Mouse (Mus musculus) urinary bladder, adult 18-20 months (tissue): Measurements from ENCODE around the gene Ank2.
"Not testable (repeated sequence)": the region's sequence is repeated elsewhere in the genome, so short reads cannot be mapped to it uniquely, and the experiment has no call there.

Experiments used
- DNase-seq, 2 experiments: peaks; one replicate each; pipeline ENCODE4 v3.0.0; 2022; ENCODE audit warnings: low spot score in 2 of 2, mixed read lengths in 2 of 2

The Ank2 gene

DNA sequence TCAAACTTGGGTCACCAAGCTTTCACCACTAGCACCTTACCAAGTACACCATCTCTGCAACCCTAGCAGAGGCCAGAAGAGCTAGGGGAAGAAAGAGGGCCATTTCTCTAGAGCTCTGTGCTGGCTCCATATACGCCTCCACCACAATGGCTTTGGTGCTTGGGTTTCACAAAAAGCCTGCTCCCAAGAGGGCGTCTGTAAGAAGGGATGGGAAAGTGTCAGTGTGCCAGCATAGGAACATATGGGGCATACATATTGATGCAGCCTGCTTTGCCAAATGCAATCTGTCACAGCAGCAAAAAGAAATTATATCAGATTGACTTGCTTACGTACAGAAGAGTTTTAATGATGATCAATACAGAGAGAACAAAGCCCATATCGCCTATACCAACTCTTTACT is 82.2 kb downstream of the Ank2 start:
- DNase-seq, result no peak

DNA sequence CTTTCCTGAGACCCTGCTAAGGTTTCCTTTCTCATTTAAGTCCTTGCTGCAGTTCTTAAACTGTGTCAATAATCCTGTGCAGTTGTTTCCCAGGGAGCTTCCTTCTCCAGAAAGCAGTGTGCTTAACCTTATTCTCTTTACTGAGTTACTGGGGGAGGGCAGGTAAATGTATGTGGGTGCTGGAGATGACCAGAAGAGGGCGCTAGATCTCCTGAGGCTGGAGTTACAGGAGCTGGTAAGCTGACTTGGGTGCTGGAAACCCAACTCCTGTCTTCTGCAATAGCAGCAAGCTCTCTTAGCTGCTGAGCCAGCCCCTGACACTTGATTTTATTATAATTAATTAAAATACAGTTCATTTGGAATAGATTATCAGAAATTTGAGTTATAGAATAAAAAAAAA is 84.7 kb downstream of the Ank2 start:
- DNase-seq, result no peak

DNA sequence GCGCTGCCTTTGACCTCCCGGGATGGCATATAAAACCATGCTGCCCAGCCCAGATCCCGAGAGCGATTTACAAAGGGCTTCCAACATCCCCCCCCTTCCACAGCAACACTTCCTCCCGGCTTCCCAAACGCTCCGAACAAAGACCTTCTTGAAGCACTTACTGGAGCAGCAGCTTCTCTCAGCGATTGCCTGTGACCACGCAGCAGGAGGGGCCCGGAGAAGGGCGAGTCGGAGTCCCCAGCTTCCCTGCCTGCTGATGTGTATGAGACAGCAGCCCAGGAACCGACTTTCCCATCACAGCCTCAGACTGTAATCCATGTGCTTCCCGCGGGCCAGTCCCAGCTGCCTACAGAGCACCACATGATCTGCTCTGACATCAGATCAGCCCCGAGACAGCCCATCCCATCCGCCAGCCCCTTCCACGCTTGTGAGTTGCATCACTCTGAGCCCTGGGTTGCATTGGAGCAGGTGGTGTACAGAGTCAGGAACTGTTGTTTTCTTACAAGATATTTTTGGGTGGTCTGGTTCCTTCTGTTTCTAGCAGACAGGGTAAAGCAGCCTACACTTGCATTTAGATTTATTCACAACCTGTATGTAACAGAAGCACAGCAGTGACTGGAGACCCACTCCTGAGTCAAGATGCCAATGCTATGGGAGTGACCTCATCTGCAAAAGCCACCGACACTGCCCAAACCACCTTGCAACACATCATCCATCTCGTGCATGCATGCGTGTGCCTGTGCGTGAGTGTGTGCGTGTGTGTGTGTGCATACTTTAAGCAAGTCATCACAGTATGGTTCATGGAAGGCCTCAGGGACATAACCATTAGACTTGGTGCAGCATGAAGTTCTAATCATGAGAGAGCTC is 90.2 kb downstream of the Ank2 start:
- DNase-seq, result peak; percentile 5 to 49

DNA sequence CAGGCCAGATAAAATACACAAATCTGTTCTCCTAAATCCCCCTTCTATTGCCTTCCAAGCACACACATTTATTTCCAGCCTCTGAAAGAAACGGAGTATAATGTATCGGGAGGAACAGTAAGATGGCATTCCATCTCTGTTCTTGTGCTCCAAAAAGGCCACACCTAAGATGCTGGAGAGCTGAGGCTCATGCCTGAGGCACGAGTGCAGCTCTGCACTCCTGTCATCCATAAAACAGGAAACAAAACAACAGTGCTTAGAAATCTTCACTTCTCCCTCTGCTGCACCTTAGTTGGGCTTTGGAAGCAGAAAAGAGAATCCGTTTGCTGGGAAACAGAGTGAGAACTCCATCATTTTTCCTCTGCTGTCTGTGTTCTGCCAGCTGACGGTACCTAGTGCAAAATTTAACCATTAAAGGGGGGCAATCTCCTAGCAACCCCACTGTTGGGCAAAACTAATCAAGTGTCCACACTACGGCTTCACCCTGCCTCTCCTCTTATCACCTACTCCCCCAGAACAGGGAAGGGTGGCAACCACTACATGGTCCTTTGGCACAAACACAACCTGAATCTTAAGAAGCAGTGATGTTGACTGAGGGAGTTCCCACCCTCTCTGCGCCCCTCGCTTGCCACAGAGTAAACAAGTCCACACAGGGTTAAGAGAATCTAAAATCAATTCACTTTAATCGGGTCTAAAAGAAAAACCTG is 91.1 kb downstream of the Ank2 start:
- DNase-seq, result no peak

DNA sequence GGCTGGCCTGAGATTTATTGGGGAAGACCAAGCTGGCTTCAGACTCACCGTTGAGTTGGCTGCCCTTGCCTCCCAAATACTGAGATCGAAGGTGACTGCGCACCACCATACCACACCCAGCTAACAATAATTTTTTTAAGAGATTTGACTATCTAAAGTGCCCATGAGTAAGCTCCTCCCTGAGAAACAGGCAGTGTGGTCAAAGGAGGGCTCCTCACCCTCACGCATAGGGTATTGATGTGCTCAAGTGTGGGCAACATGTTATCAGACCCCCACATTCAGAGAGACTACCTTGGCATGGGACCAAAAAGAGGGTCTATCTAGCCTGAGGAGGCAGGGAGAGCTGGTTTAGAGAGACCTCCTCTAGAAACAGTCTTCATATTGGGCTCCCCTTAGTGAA is 92.3 kb downstream of the Ank2 start:
- DNase-seq, result no peak

DNA sequence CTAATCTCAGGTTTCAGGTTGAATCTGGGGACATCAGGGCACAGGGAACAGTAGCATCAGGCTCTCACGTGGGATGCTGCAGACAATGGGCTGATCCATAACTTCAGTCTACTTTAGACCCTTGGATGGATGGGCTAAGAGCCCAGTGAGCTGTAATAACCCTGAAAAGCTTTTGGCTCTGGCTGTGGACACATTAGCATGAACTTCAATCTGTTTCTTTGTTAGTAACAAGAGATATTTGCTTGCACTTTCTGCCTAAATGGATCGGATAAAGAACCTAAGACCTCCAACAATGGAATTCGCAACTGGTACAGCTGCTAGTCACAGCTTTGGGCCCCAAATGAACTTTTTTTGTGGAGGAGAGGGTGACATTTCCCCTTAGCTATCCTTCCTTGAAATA is 94.8 kb downstream of the Ank2 start:
- no peak for DNase-seq

DNA sequence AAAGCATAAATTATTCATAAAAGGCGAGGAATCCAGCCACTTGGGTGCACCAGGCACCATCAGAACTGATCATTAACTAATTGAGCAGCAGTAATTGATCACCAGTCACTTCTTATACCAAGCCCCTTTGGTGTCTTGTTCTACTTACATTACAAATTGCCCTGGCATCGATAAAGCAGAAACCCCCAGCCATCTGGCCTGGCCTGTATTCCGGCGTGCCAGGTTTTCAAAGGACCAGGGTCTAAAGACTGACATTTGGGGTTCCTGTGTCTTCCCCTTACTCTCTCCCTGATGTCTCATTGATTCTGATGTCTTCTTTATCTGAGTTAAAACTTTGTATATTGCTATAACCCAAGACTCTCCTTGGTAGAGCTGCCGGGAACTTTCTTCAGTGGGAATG is 98.2 kb downstream of the Ank2 start:
- DNase-seq, result no peak

DNA sequence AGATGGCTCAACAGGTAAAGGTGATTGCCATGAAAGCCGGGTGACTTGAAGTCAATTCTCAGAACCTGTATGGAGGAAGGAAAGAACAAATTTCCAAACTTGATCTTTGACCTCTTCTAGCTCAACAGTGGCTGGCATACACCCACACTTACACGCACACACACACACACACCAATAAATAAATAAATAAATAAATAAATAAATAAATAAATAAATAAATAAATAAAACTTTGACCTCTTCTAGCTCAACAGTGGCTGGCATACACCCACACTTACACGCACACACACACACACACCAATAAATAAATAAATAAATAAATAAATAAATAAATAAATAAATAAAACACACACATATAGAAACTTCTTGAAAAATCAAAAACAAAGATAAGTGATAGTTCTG is 98.7 kb downstream of the Ank2 start:
- DNase-seq, result not testable (repeated sequence)

DNA sequence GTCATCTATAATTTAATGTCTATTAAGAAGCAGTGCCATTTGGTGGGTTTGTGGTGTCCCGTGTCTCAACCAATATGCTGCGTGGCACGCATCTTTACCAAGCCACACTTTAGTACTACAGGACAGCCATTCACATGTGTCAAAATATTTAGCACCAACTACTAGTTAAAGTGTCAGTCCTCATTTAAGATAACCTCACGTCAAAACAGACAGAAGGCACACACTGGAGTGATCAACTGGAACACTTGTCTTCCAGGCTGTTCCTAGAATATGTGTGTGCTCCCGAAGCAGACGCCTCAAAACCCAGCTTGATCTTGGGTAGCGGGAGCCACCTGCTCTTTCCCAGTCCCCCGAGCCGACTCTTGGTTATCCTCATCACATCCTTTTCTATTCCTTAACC is 101.4 kb downstream of the Ank2 start:
- no peak for DNase-seq

DNA sequence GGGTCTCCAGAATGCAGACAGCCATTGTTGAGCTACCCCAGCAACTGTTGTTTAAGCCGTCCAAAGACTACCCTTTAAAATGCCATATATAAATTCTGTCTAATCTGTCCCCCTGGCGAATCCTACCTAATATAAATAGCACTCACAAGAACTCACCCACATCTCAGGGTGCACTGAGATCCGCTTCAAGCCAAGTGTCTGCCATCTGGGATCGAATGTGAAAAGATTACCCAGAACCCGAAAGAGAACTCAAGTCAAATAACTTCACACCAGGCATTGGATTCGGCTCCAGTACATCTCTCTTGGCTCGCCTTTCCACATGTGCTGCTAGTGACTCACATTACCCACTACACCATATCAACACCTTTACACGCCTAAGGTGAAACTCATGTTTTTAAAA is 103.9 kb downstream of the Ank2 start:
- DNase-seq, result no peak

DNA sequence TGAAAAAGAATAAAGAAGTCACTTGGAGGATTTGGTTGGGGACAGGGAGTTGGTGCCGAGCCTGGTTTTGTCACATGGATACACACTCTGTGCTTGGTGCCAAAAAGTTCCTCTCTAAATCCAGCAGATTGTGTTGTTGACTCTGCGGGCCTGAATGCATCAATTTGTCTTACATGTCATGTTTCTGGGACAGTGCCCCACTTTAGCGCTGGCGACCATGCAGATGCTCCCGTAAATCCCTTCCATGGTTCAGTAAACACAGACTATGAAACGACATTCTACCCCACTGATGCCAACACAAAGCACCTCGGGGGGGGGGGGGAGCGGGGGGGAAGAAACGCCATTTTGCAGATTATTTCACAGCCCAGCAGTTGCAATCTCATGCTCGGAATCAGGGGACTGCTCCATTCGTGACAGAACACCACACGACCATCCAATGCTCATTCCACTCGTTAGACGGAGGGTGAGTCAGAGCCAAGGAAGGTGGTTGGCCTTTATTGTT is 112.1 kb downstream of the Ank2 start:
- no peak for DNase-seq

DNA sequence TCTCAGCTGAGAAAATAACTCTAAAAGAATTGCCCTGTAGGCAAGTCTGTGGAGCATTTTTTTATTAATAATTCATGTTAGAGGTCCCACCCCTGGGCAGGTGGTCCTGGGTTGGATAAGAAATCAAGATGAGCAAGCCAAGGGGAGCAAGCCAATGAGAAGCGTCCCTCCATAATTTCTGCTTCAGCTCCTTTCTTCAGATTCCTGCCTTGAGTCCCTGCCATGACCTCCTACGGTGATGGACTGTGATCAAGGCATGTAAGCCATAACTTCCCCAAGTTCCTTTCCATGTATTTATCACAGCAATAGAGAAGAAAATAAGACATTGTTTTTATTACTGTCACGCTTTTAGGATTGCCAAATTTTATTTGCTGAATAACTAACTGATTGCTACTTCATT is 115.9 kb downstream of the Ank2 start:
- DNase-seq, result no peak

DNA sequence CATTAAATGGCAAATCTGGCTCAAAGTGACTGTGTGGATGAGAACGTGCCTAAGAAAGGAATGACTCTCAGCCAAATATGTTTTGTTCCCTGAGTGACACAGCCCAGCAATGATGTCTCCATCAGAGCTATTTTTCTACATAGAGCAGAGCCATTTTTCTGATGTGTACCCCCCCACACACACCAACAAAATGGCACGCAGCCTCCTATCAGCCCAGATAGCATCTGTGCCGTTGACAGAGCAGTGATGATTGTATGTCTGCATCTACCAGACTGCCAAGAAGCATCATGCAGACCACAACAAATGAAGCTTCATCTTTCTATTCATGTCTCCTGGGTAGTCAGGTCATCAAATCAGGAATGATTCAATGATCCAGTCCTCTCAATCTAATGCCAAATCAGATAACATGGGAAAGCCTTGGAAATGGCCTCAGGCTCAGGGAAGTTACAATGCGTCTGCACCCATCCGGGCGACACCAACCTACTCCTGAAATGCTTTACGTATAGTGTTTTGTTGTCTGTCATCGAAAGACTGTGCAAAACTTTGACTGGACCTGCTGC is 122.2 kb downstream of the Ank2 start:
- DNase-seq, result no peak

DNA sequence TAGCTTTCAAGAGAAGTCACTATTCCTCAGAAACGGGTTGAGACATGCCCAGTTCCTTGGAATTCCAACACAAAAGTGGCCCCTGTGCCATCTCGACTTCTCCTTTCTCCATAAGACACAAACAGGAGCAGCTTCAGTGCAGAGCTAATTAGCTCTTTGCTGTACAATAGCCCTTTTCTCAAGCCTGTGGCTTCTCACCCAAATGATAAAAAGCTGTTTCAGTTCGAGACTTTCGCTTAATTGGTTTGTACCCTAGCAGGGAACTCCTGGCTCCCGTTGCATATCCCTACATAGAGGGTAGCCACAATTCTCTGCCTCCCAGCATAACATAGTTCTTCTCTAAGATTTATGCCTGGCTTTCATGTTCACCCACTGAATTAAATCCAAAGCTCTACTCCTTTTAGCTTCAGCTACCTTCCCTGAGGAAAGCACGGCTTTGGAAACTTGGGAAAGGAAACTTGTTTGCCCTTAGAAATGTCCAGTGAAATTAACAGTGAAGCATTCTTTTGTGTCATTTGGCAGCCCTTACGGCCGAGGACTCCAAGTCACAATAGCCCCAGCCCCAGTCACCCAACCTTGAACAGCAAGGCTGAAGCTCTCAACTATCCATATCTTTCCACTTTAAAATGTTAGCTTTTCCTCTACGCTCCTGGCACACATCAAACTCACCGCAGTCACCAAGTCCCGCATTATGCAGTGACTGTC is 123.0 kb downstream of the Ank2 start:
- DNase-seq, result no peak

DNA sequence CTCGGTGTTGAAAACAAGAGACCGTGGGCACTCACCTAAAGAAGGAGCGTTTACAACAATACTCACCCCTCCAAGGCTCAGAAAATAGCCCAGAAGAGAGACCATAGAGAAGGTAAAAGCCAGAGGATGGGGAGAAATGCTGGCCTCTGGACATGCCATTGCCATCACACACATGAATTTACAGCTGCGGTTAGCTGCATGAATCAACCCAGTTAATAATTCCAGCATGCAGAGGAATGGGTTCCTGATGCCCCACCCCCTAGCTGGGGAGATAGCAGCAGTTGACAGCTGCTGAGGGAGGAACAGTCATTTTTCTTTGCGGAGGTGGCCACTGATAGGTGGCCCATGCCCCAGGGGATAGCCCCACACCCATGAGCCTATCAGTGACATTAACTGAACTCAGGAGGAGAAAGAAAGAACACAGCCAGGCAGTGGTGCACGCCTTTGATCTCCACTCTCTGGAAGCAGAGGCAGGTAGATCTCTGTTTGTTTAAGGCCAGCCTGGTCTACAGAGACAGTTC is 124.9 kb downstream of the Ank2 start:
- no peak for DNase-seq

DNA sequence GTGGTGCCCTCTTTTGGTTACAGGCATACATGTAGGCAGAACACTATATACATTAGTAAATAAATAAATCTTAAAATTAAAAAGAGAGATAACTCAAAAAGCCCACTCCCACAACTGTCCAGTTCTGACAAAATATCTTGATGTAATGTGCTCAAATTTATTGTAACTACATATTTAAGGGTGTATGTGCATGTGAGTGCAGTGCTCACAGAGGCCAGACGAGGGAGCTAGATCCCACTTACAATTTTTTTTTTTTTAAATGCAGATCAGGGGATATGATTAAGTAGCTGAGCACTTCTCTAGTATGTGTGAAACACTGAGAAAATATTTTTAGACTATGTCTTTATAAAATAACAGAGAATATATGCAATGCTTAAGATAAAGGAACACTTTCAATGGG is 127.4 kb downstream of the Ank2 start:
- no peak for DNase-seq

DNA sequence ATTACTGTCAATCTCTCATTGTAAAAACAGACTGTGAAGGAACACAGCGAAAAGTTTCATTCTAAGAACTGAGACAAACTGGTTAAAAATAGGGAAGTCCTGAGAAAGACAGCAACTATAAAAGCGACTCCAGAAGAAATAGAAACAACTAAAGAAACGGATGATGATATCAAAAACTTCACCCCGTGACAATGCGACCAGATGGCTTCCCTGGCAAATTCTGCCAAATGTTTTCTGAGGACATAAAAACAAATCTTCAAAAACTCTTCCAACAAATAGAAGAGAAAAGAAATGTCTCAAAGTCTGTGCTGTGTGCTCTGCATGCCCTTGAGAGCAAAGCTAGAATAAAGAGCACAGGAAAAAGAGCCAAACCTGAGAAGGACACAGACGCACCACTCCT is 129.6 kb downstream of the Ank2 start:
- no peak for DNase-seq

DNA sequence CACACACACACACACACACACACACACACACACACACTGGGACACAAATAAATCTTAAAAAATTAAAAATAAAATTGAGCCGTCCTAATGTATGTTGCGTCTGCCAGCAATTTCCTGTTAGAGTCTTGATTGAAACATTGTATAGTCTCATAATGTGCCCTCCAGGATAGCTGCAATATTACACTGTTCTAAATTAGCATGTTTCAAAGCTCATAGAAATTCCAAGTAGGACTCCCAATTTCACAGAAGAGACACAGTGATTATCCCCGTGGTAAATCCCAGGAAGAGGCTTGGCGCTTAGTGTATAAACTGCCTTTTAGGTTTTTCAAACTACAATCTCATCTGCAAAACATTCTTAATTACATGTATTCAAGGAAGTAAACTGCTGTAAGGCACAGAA is 131.7 kb downstream of the Ank2 start:
- DNase-seq, result no peak

DNA sequence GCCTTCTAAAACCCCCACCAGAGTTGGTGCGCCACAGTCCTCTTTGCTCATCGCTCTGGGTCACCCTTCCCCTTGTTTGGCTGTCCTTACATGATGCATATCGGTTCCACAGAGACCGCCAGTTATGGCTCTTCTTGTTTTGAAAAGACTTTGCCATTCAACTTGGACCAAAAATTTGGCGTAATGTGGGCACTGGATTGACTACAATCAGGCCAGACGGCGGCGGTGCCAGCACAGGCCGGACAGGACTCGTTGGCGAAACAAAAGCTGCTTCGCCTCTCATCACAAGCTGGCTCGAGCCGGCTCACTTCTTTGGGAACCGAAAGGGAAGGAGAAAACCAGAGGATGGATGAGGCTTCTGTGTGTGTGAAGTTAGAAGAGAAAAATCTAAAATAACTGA is 135.6 kb downstream of the Ank2 start:
- DNase-seq, result no peak

DNA sequence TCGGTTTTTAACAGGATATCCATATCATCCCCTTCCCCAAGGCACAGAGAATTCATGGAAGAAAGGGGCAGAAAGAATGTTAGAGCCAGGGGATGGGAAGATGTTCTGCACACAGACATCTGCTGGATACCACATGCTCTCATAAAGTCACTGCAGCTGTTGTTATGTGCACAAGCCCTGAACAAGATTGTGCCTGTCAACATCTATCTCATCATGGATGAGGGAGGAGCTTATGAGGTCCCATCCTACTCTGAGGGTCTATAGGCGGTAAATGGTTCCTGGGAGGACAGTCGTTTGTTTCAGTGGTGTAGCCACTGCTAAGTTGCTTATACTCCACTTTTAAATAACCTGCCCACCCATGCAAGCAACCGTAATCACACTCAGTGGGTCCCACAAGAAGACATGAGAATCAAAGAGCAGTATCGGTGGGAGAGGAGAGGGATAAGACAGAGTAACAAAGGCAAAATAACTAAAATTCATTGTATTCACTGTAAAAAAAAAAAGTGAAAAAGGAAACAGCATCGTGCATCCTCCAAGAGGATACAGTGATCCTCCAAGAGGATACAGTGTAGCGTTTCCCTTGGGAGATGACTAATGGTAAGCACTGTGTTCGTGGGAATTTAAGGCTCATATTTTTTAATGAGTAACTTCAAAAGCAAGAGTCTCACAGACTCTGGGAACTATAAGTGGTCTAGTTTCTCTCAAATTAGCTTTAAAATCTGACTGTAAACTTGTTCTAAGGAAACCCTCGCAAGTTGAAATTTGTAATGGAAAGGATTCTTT is 136.3 kb downstream of the Ank2 start:
- DNase-seq, result no peak

DNA sequence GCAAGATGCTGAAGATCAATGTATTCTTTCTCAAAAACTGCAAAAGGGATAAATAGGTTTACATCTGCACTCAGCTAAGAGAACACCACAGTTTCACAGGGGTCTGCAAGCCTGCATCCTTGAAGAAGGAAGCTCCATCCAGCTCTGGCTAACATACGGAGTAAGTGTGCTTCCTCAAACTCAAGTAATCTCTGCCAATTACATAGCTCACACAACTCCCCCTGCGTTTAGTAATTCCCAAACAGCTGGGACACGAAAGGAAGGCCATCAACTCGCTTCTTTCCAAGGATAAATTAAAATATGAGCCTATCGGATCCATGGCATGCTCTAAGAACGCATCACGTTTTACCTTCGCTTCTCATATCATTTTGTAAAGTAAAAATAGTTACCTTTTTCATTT is 137.3 kb downstream of the Ank2 start:
- DNase-seq, result no peak
